Mouse (Mus musculus) heart, embryonic 11.5 days (tissue): Measurements from ENCODE around the gene Gm13276. TPM values are rescaled to one million over a fixed set of nuclear protein-coding genes. Genes with fewer than 3 reads are reported as not detected.
A peak's percentile ranks its signal among the peaks of the same experiment; 100 is the strongest.
"Not testable (repeated sequence)": the region's sequence is repeated elsewhere in the genome, so short reads cannot be mapped to it uniquely, and the experiment has no call there.

Experiments
- ATAC-seq: fragments of 200-750 bp; cut with Nextera tagmentation; replicated peaks from 2 replicates; pipeline ENCODE4 v1.8.0; 2017; ENCODE audit warnings: moderate library complexity; ENCODE audit not compliant: insufficient number of reproducible peaks, low FRiP score, low TSS enrichment
- H3K27ac ChIP-seq: fragments of 300-500 bp; sonication (generic); 2 replicates; pipeline ENCODE4 v1.5.1; 2014; ENCODE audit warnings: mild to moderate bottlenecking, low read depth, low read length
- H3K27me3 ChIP-seq: fragments of 300-500 bp; sonication (generic); 2 replicates; pipeline ENCODE4 v1.6.1; 2014; ENCODE audit warnings: mild to moderate bottlenecking, low read length, mixed read lengths; ENCODE audit not compliant: control insufficient read depth, insufficient read depth
- H3K36me3 ChIP-seq: fragments of 300-500 bp; sonication (generic); 2 replicates; pipeline ENCODE4 v1.6.1; 2014; ENCODE audit warnings: mild to moderate bottlenecking, low read length, moderate library complexity, mixed read lengths; ENCODE audit not compliant: control insufficient read depth, insufficient read depth
- H3K4me1 ChIP-seq: fragments of 300-500 bp; sonication (generic); 2 replicates; pipeline ENCODE4 v1.6.1; 2014; ENCODE audit warnings: low read length; ENCODE audit not compliant: control insufficient read depth, insufficient read depth
- H3K4me2 ChIP-seq: fragments of 300-500 bp; sonication (generic); 2 replicates; pipeline ENCODE4 v1.6.1; 2014; ENCODE audit warnings: mild to moderate bottlenecking, moderate library complexity
- H3K4me3 ChIP-seq: fragments of 300-500 bp; sonication (generic); 2 replicates; pipeline ENCODE4 v1.5.1; 2014; ENCODE audit warnings: low read depth, low read length
- H3K9ac ChIP-seq: fragments of 300-500 bp; sonication (generic); 2 replicates; pipeline ENCODE4 v1.6.1; 2014; ENCODE audit warnings: mild to moderate bottlenecking, low read depth, low read length, moderate library complexity
- H3K9me3 ChIP-seq: fragments of 300-500 bp; sonication (generic); replicated peaks from 2 replicates; pipeline ENCODE4 v1.6.1; 2016; ENCODE audit warnings: low read length; ENCODE audit not compliant: control insufficient read depth
- WGBS: fragments of 180-500 bp; shearing (Covaris S2); extraction: QIAGEN DNeasy Blood & Tissue Kit; methylation state at CpG from one replicate; pipeline ENCODE4 v1.1.7; 2014; ENCODE audit not compliant: insufficient replicate concordance; 5-methylcytosine and 5-hydroxymethylcytosine counted together
- polyA plus RNA-seq: library from polyadenylated mRNA; unstranded; fragments of >200 nt; fragmentation: Nextera tagmentation; extraction: Ambion mirVana; gene quantifications from 2 replicates; pipeline ENCODE4 v1.2.1, GENCODE M21; 2014

Gm13276 gene
- polyA plus RNA-seq, 1 experiment from 2014 or later = not detected

- H3K4me1 ChIP-seq, H3K9me3 ChIP-seq, H3K27me3 ChIP-seq, ATAC-seq, H3K36me3 ChIP-seq: not testable (repeated sequence)
- Histone ChIP-seq H3K4me3 (peak overlapping the region; percentile 51), H3K27ac (peak overlapping the region; percentile 94), H3K4me2 (peak overlapping the region; percentile 69), H3K9ac (peak overlapping the region; percentile 82)
- WGBS = 13% methylated on average over 28 of the region's 31 CpGs
Measured at GRCm38 (mm10) chr4:88756581-88757513, 28.7 kb upstream of the Gm13276 start.

GRCm38 (mm10) chr4:88757628-88758031 is 27.9 kb upstream of the Gm13276 start:
- H3K9ac ChIP-seq, H3K4me1 ChIP-seq, H3K27me3 ChIP-seq, H3K36me3 ChIP-seq, H3K9me3 ChIP-seq: not testable (repeated sequence)
- ATAC-seq = peak; percentile 93
- peak overlapping the region; percentile 69 for H3K4me2 ChIP-seq
- WGBS = under 1% methylated on average over 18 of the region's 21 CpGs
- peak overlapping the region; percentile 51 for H3K4me3 ChIP-seq
- peak overlapping the region; percentile 94 for H3K27ac ChIP-seq

- H3K4me3 ChIP-seq, H3K4me1 ChIP-seq, H3K9ac ChIP-seq, H3K27ac ChIP-seq, H3K9me3 ChIP-seq, H3K4me2 ChIP-seq, ATAC-seq, H3K36me3 ChIP-seq, H3K27me3 ChIP-seq: not testable (repeated sequence)
- WGBS = 82% methylated on average over 7 of the region's 9 CpGs
Measured at GRCm38 (mm10) chr4:88758751-88759150, 26.8 kb upstream of the Gm13276 start.

- peak within 1 kb of the TSS; percentile 27; the same call in 1 of the 2 replicates for H3K4me3 ChIP-seq
- not testable (repeated sequence) for H3K4me1 ChIP-seq, ATAC-seq, H3K27me3 ChIP-seq, H3K36me3 ChIP-seq, H3K9me3 ChIP-seq, H3K9ac ChIP-seq
- peak within 1 kb of the TSS; percentile 29; the same call in 1 of the 2 replicates for H3K27ac ChIP-seq
- peak within 1 kb of the TSS; percentile 49 for H3K4me2 ChIP-seq
- 20% methylated on average over 7 of the region's 14 CpGs for WGBS
Measured at GRCm38 (mm10) chr4:88759610-88760268, 25.8 kb upstream of the Gm13276 start, which contains the start of gene Gm13283. Gm13283 (plus strand) TSS chr4:88760119.

GRCm38 (mm10) chr4:88760431-88760830 is 25.1 kb upstream of the Gm13276 start:
- Histone ChIP-seq H3K27ac (peak overlapping the region; percentile 29; the same call in 1 of the 2 replicates), H3K4me2 (peak overlapping the region; percentile 49), H3K4me3 (peak overlapping the region; percentile 27; the same call in 1 of the 2 replicates)
- H3K9ac ChIP-seq, H3K27me3 ChIP-seq, ATAC-seq, H3K4me1 ChIP-seq, H3K9me3 ChIP-seq, H3K36me3 ChIP-seq: not testable (repeated sequence)
- 0% methylated on average over 24 of the region's 28 CpGs for WGBS

- 69% methylated on average over 6 of the region's 8 CpGs for WGBS
Measured at GRCm38 (mm10) chr4:88761776-88762175, 23.7 kb upstream of the Gm13276 start.

GRCm38 (mm10) chr4:88762341-88762740 is 23.2 kb upstream of the Gm13276 start:
- not testable (repeated sequence) for H3K4me3 ChIP-seq, H3K27me3 ChIP-seq, H3K4me1 ChIP-seq, H3K36me3 ChIP-seq, H3K4me2 ChIP-seq, H3K27ac ChIP-seq, H3K9ac ChIP-seq, ATAC-seq, H3K9me3 ChIP-seq
- WGBS = 44% methylated on average over 8 of the region's 9 CpGs

More at GRCm38 (mm10) chr4:88761776-88762175, 23.7 kb upstream of the Gm13276 start:
- H3K4me1 ChIP-seq, H3K4me3 ChIP-seq, H3K27ac ChIP-seq, H3K9ac ChIP-seq, H3K9me3 ChIP-seq, H3K4me2 ChIP-seq, H3K36me3 ChIP-seq, H3K27me3 ChIP-seq, ATAC-seq: not testable (repeated sequence)

- not testable (repeated sequence) for H3K9ac ChIP-seq, H3K27me3 ChIP-seq, H3K27ac ChIP-seq, H3K9me3 ChIP-seq, ATAC-seq, H3K36me3 ChIP-seq, H3K4me1 ChIP-seq
- Histone ChIP-seq H3K4me2 (peak overlapping the region; percentile 44), H3K4me3 (peak overlapping the region; percentile 25; the same call in 1 of the 2 replicates)
- 4% methylated on average over 24 of the region's 42 CpGs for WGBS
Measured at GRCm38 (mm10) chr4:88763384-88764018, 22.0 kb upstream of the Gm13276 start.
